Mouse (Mus musculus) liver, embryonic 14.5 days (tissue): Measurements from ENCODE around the gene Sema4a. TPM values are rescaled to one million over a fixed set of nuclear protein-coding genes. Genes with fewer than 3 reads are reported as not detected.

Experiments used
- ATAC-seq: fragments of 200-750 bp; cut with Nextera tagmentation; 2 replicates; pipeline ENCODE4 v1.8.0; 2017; ENCODE audit warnings: moderate number of reproducible peaks, mild to moderate bottlenecking, moderate library complexity; ENCODE audit not compliant: insufficient read depth
- DNase-seq, 3 experiments: peaks; one replicate each; pipeline ENCODE4 v3.0.0-alpha.2; 2012 to 2013; ENCODE audit warnings: low read depth in 3 of 3, low spot score in 3 of 3
- H3K27ac ChIP-seq: fragments of 300-500 bp; sonication (generic); 2 replicates; pipeline ENCODE4 v1.5.1; 2014; ENCODE audit warnings: moderate library complexity, mild to moderate bottlenecking, control low read depth, inconsistent platforms
- H3K27me3 ChIP-seq: fragments of 300-500 bp; sonication (generic); 2 replicates; pipeline ENCODE4 v1.6.1; 2014; ENCODE audit warnings: mild to moderate bottlenecking, low read length, moderate library complexity; ENCODE audit not compliant: control insufficient read depth, insufficient read depth
- H3K36me3 ChIP-seq: fragments of 300-500 bp; sonication (generic); replicated peaks from 2 replicates; pipeline ENCODE4 v1.6.1; 2014; ENCODE audit warnings: low read depth; ENCODE audit not compliant: control insufficient read depth, insufficient read depth
- H3K4me1 ChIP-seq, 2 experiments: fragments of 200-500 bp in 1 of 2; fragments of 300-500 bp in 1 of 2; sonication (generic) in 1 of 2; replicated peaks; 2 replicates each; pipeline ENCODE4 v1.6.1; 2012 to 2014; ENCODE audit warnings: antibody characterized with exemption in 1 of 2, inconsistent platforms in 1 of 2, low read length in 1 of 2; ENCODE audit not compliant: control insufficient read depth in 2 of 2, insufficient read depth in 2 of 2
- H3K4me2 ChIP-seq: fragments of 300-500 bp; sonication (generic); 2 replicates; pipeline ENCODE4 v1.6.1; 2014; ENCODE audit warnings: low read depth, mild to moderate bottlenecking, control low read depth, moderate library complexity
- H3K4me3 ChIP-seq, 2 experiments: fragments of 200-500 bp in 1 of 2; fragments of 300-500 bp in 1 of 2; sonication (generic) in 1 of 2; 2 replicates each; pipeline ENCODE4 v1.5.1; 2012 to 2014; ENCODE audit warnings: low read depth in 2 of 2, low read length in 2 of 2, mild to moderate bottlenecking in 2 of 2, control low read depth in 1 of 2, inconsistent platforms in 1 of 2, moderate library complexity in 1 of 2; ENCODE audit not compliant: insufficient read depth in 1 of 2
- H3K9ac ChIP-seq: fragments of 300-500 bp; sonication (generic); replicated peaks from 2 replicates; pipeline ENCODE4 v1.6.1; 2014; ENCODE audit warnings: mild to moderate bottlenecking, control low read depth, moderate library complexity
- H3K9me3 ChIP-seq: fragments of 300-500 bp; sonication (generic); 2 replicates; pipeline ENCODE4 v1.6.1; 2016; ENCODE audit warnings: low read length, mixed read lengths; ENCODE audit not compliant: control insufficient read depth
- CTCF ChIP-seq: IDR thresholded peaks from 2 replicates; pipeline ENCODE4 v1.5.1; 2016; ENCODE audit warnings: antibody characterized with exemption, low read depth, control low read depth
- EP300 ChIP-seq: IDR thresholded peaks from 2 replicates; pipeline ENCODE4 v1.6.1; 2016; ENCODE audit warnings: antibody characterized with exemption, low read depth
- WGBS: fragments of 180-500 bp; shearing (Covaris S2); extraction: QIAGEN DNeasy Blood & Tissue Kit; methylation state at CpG from one replicate; pipeline ENCODE4 v1.1.7; 2014; ENCODE audit not compliant: insufficient replicate concordance; 5-methylcytosine and 5-hydroxymethylcytosine counted together
- polyA plus RNA-seq, 2 experiments: library from polyadenylated mRNA; depleted of rRNA in 1 of 2; stranded (reverse) in 1 of 2; unstranded in 1 of 2; fragments of >200 nt; fragmentation: Nextera tagmentation in 1 of 2; extraction: Ambion mirVana in 1 of 2; gene quantifications; 2 replicates each; pipeline versions ENCODE4 v1.2.1 to v1.2.3; 2012 to 2014

Sema4a gene
- polyA plus RNA-seq, 2 experiments: 9.1 to 12.7 TPM

- Histone ChIP-seq H3K36me3 (peaks cover 35% of the 10 kb centered on the region), H3K9ac (peak overlapping the region; percentile 55), H3K4me1 (peaks cover 75 to 78% of the 10 kb centered on the region in 2 experiments), H3K27ac (peak overlapping the region; percentile 94), H3K4me3 (0 out of 4 replicates have a peak overlapping the region, but pooled peaks of 1 of the 2 experiments have one; percentile 33), H3K27me3 (no peaks in the 10 kb centered on the region), H3K4me2 (peak overlapping the region; percentile 99), H3K9me3 (no peaks in the 10 kb centered on the region)
- DNase-seq: no peak
- 75% methylated on average over 10 of the region's 10 CpGs for WGBS
- no peak for ATAC-seq
- TF ChIP-seq EP300 (no peak), CTCF (no peak)
These were observed 34.9 kb upstream of the Sema4a start for GRCm38 (mm10) chr3:88495741-88496415.

GRCm38 (mm10) chr3:88494836-88495628 is 34.0 kb upstream of the Sema4a start:
- ATAC-seq (peak; percentile 48), DNase-seq (peak; percentile 65 to 73 (median 72))
- H3K9me3 ChIP-seq: no peaks in the 10 kb centered on the region
- H3K27me3 ChIP-seq: no peaks in the 10 kb centered on the region
- H3K4me3 ChIP-seq: peak overlapping the region; percentile 20 to 33; a peak in 3 of 4 replicates
- WGBS: 10% methylated on average over 9 of the region's 9 CpGs
- peak overlapping the region; percentile 55 for H3K9ac ChIP-seq
- peak overlapping the region; percentile 99 for H3K4me2 ChIP-seq
- peaks cover 72 to 73% of the 10 kb centered on the region in 2 experiments for H3K4me1 ChIP-seq
- H3K36me3 ChIP-seq: peaks cover 34% of the 10 kb centered on the region
- peak overlapping the region; percentile 94 for H3K27ac ChIP-seq
- TF ChIP-seq CTCF (no peak), EP300 (no peak)

GRCm38 (mm10) chr3:88493706-88494582 is 33.0 kb upstream of the Sema4a start:
- no peak for DNase-seq
- no peaks in the 10 kb centered on the region for H3K9me3 ChIP-seq
- H3K9ac ChIP-seq: peak overlapping the region; percentile 86

GRCm38 (mm10) chr3:88487396-88487795 is 26.4 kb upstream of the Sema4a start:
- H3K36me3 ChIP-seq: peaks cover 56% of the 10 kb centered on the region
- TF ChIP-seq CTCF: no peak
- no peak for TF ChIP-seq EP300
- H3K9me3 ChIP-seq: no peaks in the 10 kb centered on the region
- 76% methylated on average over 1 of the region's 1 CpGs for WGBS
- H3K4me3 ChIP-seq: no peak overlapping the region
- no peak overlapping the region for H3K4me2 ChIP-seq
- no peak overlapping the region for H3K27ac ChIP-seq
- no peak for DNase-seq
- no peaks in the 10 kb centered on the region for H3K27me3 ChIP-seq
- ATAC-seq: no peak
- H3K4me1 ChIP-seq: peaks cover 12 to 18% of the 10 kb centered on the region in 2 experiments
- no peak overlapping the region for H3K9ac ChIP-seq

More at GRCm38 (mm10) chr3:88493706-88494582, 33.0 kb upstream of the Sema4a start:
- peaks cover 26% of the 10 kb centered on the region for H3K36me3 ChIP-seq
- 33% methylated on average over 11 of the region's 11 CpGs for WGBS
- peaks cover 67 to 70% of the 10 kb centered on the region in 2 experiments for H3K4me1 ChIP-seq
- H3K4me3 ChIP-seq: peak overlapping the region in 1 of 2 experiments; percentile 3; a peak in 1 of 4 replicates
- H3K27me3 ChIP-seq: no peaks in the 10 kb centered on the region
- H3K27ac ChIP-seq: peak overlapping the region; percentile 94
- peak overlapping the region; percentile 99 for H3K4me2 ChIP-seq
- no peak for ATAC-seq
- TF ChIP-seq EP300 (no peak), CTCF (no peak)
